Mouse (Mus musculus) heart, postnatal 0 days (tissue): Measurements from ENCODE around the gene Dtd1. TPM values are rescaled to one million over a fixed set of nuclear protein-coding genes. Genes with fewer than 3 reads are reported as not detected.

Experiments used
- ATAC-seq: fragments of 200-750 bp; cut with Nextera tagmentation; 2 replicates; pipeline ENCODE4 v1.8.0; 2017; ENCODE audit warnings: low read depth, moderate number of reproducible peaks, moderate library complexity; ENCODE audit not compliant: insufficient read depth
- DNase-seq: peaks from one replicate; pipeline ENCODE4 v3.0.0-alpha.2; 2016; ENCODE audit warnings: low spot score
- H3K27ac ChIP-seq: fragments of 300-500 bp; sonication (generic); 2 replicates; pipeline ENCODE4 v1.5.1; 2014; ENCODE audit warnings: low read depth, mild to moderate bottlenecking
- H3K27me3 ChIP-seq: fragments of 300-500 bp; sonication (generic); 2 replicates; pipeline ENCODE4 v1.6.1; 2014; ENCODE audit warnings: low read length, mixed read lengths; ENCODE audit not compliant: control insufficient read depth, insufficient read depth
- H3K36me3 ChIP-seq: fragments of 300-500 bp; sonication (generic); replicated peaks from 2 replicates; pipeline ENCODE4 v1.6.1; 2014; ENCODE audit warnings: low read length, mixed read lengths; ENCODE audit not compliant: control insufficient read depth, insufficient read depth
- H3K4me1 ChIP-seq: fragments of 300-500 bp; sonication (generic); 2 replicates; pipeline ENCODE4 v1.6.1; 2014; ENCODE audit warnings: antibody characterized with exemption; ENCODE audit not compliant: control insufficient read depth, insufficient read depth
- H3K4me2 ChIP-seq: fragments of 300-500 bp; sonication (generic); 2 replicates; pipeline ENCODE4 v1.6.1; 2014; ENCODE audit warnings: low read depth, mild to moderate bottlenecking, low read length, moderate library complexity
- H3K4me3 ChIP-seq: fragments of 300-500 bp; sonication (generic); 2 replicates; pipeline ENCODE4 v1.5.1; 2014; ENCODE audit warnings: low read depth, low read length
- H3K9ac ChIP-seq: fragments of 300-500 bp; sonication (generic); replicated peaks from 2 replicates; pipeline ENCODE4 v1.6.1; 2014; ENCODE audit warnings: low read depth, low read length, mixed read lengths
- H3K9me3 ChIP-seq: fragments of 300-500 bp; sonication (generic); replicated peaks from 2 replicates; pipeline ENCODE4 v1.6.1; 2016; ENCODE audit warnings: low read length; ENCODE audit not compliant: control insufficient read depth
- CTCF ChIP-seq: IDR thresholded peaks from 2 replicates; pipeline ENCODE4 v1.5.1; 2016; ENCODE audit warnings: antibody characterized with exemption, control low read depth, low read depth
- EP300 ChIP-seq: IDR thresholded peaks from 2 replicates; pipeline ENCODE4 v1.6.1; 2016; ENCODE audit warnings: antibody characterized with exemption, low read depth
- WGBS: fragments of 180-500 bp; shearing (Covaris S2); extraction: QIAGEN DNeasy Blood & Tissue Kit; methylation state at CpG from one replicate; pipeline ENCODE4 v1.1.7; 2014; 5-methylcytosine and 5-hydroxymethylcytosine counted together
- polyA plus RNA-seq: library from polyadenylated mRNA; unstranded; fragments of >200 nt; fragmentation: Nextera tagmentation; extraction: Ambion mirVana; gene quantifications from 2 replicates; pipeline ENCODE4 v1.2.1, GENCODE M21; 2015
- total RNA-seq: library from RNA; depleted of rRNA; stranded (reverse); fragments of >200 nt; gene quantifications from 2 replicates; pipeline ENCODE4 v1.2.3, GENCODE M21; 2014; ENCODE audit warnings: low replicate concordance

Gene Dtd1
- total and polyA plus RNA-seq, 2 experiments from 2014 or later: 24.2 to 29.2 TPM

DNA sequence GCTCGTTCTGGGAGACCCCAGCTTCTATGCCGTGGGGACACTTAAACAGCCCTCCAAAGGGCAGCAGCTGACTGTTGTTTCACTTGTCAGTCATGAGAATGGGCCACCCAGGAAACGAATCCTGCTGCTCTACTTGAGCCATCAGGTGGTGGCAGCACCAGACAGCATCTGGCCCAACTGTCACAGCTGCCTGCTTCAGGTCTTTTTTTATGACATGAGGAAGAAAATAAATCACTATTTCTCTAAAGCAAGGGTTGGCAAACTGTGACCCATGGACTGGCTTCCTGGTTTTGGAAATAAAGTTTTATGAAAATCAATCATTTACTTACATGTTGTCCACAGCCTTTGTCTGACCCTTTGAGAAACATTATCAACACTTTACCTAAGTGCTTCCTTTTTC, 182.2 kb downstream of the Dtd1 start:
- Histone ChIP-seq H3K27ac (no peak overlapping the region), H3K4me3 (no peak overlapping the region), H3K4me2 (no peak overlapping the region), H3K9me3 (no peaks in the 10 kb centered on the region), H3K27me3 (no peaks in the 10 kb centered on the region), H3K36me3 (no peaks in the 10 kb centered on the region), H3K4me1 (no peaks in the 10 kb centered on the region), H3K9ac (no peak overlapping the region)
- ATAC-seq (no peak), DNase-seq (no peak)
- no peak for TF ChIP-seq EP300
- TF ChIP-seq CTCF: no peak
- 64% methylated on average over 3 of the region's 3 CpGs for WGBS

- Histone ChIP-seq H3K4me2 (no peak overlapping the region), H3K27ac (no peak overlapping the region), H3K9ac (no peak overlapping the region), H3K4me1 (no peaks in the 10 kb centered on the region), H3K27me3 (no peaks in the 10 kb centered on the region), H3K36me3 (no peaks in the 10 kb centered on the region), H3K4me3 (no peak overlapping the region), H3K9me3 (no peaks in the 10 kb centered on the region)
- ATAC-seq: no peak
- no peak for DNase-seq
- no peak for TF ChIP-seq EP300
- no peak for TF ChIP-seq CTCF
- 55% methylated on average over 4 of the region's 4 CpGs for WGBS
These were observed 182.8 kb downstream of the Dtd1 start for GRCm38 (mm10) chr2:144782481-144782880.

- ATAC-seq: no peak
These were observed 183.5 kb downstream of the Dtd1 start for GRCm38 (mm10) chr2:144783190-144783589.

DNA sequence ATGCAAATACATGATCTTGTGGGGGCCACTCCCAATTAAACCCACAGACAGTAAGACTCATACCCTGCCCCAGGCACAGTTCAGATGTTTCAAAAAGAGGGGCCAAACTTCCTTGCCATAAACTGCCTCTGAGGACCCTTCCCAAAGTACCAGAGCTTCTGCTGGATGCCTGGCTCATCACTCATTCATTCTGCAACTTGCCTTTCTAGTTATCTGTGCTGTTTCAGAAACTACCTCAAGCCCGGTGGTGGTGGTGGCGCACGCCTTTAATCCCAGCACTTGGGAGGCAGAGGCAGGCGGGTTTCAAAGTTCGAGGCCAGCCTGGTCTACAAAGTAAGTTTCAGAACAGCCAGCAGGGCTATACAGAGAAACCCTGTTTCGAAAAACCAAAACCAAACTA, 184.1 kb downstream of the Dtd1 start:
- Histone ChIP-seq H3K4me3 (no peak overlapping the region), H3K36me3 (no peaks in the 10 kb centered on the region), H3K27ac (no peak overlapping the region), H3K4me1 (no peaks in the 10 kb centered on the region), H3K4me2 (no peak overlapping the region), H3K9ac (no peak overlapping the region), H3K27me3 (no peaks in the 10 kb centered on the region), H3K9me3 (no peaks in the 10 kb centered on the region)
- DNase-seq (no peak), ATAC-seq (no peak)
- TF ChIP-seq EP300 (no peak), CTCF (no peak)
- WGBS: 88% methylated on average over 6 of the region's 6 CpGs

More at GRCm38 (mm10) chr2:144783190-144783589, 183.5 kb downstream of the Dtd1 start:
- Histone ChIP-seq H3K4me1 (no peaks in the 10 kb centered on the region), H3K4me2 (no peak overlapping the region), H3K9me3 (no peaks in the 10 kb centered on the region), H3K9ac (no peak overlapping the region), H3K27me3 (no peaks in the 10 kb centered on the region), H3K36me3 (no peaks in the 10 kb centered on the region), H3K4me3 (no peak overlapping the region), H3K27ac (no peak overlapping the region)
- DNase-seq: no peak
- TF ChIP-seq EP300 (no peak), CTCF (no peak)
- 80% methylated on average over 1 of the region's 1 CpGs for WGBS

DNA sequence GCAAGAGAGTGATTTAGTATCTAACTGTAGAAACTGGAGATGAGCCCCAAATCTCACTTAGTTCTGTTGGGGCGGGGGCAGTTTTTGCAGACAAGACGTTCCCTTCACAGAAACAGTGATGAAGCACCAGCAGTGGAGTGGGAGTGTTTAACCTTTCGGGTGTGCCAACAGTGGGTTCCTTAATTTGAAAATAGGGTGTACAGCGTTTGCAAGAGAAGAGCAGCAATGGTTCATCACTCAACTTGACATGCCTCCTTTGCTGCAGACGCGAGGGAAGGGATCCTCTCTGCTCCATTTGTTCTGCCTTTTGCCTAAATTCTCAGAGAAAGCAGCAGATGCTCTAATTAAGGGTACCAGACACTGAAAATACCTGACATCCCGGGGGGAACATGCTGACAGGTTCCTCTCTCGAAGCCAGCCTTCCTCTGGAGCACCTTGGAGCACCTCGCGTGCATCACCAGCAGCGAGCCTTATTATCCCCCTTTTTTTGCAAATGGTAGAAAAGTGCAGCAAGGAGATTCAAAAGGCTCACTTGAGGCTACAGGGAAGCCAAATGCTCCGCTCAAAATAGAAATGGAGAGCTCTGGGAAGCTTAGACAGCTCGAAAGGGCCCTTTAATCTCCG, 192.1 kb downstream of the Dtd1 start:
- Histone ChIP-seq H3K4me1 (no peaks in the 10 kb centered on the region), H3K9me3 (no peaks in the 10 kb centered on the region), H3K27me3 (no peaks in the 10 kb centered on the region), H3K27ac (no peak overlapping the region), H3K9ac (no peak overlapping the region), H3K4me2 (no peak overlapping the region), H3K36me3 (no peaks in the 10 kb centered on the region), H3K4me3 (no peak overlapping the region)
- 70% methylated on average over 14 of the region's 14 CpGs for WGBS
- no peak for TF ChIP-seq CTCF
- no peak for TF ChIP-seq EP300
- ATAC-seq (no peak), DNase-seq (no peak)

DNA sequence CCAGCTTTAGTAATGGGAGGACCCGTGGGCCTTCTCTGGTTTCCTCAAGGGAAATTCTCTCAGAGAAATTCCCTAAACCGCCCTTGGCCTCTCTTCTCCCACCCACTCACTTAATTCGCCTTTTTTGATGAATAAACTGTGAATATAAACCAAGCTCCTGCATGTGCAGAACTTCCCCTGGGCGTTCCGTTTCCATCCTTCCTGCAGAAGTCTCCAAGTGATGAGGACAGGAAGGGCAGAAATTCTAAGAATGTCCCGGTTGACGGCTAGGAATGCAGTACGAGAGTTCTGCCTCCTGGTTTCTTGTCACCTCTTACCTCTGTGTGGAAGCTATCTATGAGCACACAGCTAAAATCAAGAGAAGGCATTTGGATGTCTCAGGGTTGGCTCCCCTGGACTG, 197.8 kb downstream of the Dtd1 start:
- Histone ChIP-seq H3K36me3 (no peaks in the 10 kb centered on the region), H3K4me1 (no peaks in the 10 kb centered on the region), H3K9ac (no peak overlapping the region), H3K4me2 (no peak overlapping the region), H3K27ac (no peak overlapping the region), H3K4me3 (no peak overlapping the region), H3K27me3 (no peaks in the 10 kb centered on the region), H3K9me3 (no peaks in the 10 kb centered on the region)
- DNase-seq (no peak), ATAC-seq (no peak)
- 30% methylated on average over 8 of the region's 8 CpGs for WGBS
- TF ChIP-seq EP300: no peak
- TF ChIP-seq CTCF: no peak
